Mouse (Mus musculus): ENCODE results near the gene Scnn1g. TPM values are rescaled to one million over a fixed set of nuclear protein-coding genes. Genes with fewer than 3 reads are reported as not detected.

Scnn1g gene
- total and polyA plus RNA-seq, 3 experiments = not detected

DNA sequence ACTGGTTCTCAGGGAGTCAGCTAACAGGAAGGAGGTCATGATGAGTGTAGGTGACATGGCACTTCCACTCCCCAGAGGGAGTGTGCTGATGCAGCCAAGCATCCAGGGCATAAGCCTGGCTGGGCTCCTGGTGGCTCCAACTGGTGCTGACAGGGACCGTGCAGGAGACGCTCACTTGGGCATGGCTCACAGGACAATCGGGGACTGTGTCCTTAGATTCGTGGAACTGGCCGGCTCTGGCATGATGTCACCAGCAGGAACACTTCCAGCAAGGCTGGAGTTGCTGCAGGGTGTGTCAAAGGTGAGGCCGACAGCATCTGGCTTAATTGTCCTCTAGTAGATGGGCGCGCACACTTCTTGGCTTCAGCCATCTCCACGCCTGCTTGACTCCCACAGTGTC lies 34.7 kb downstream of the Scnn1g start:
- H3K79me2 ChIP-seq (ENCODE audit: control insufficient read depth, insufficient read depth, low read length, poor library complexity) = no peaks in the 10 kb centered on the region
- no peaks in the 10 kb centered on the region for H3K9me3 ChIP-seq (replicated peaks; ENCODE audit: insufficient read depth, low read length)
- no peaks in the 10 kb centered on the region for H3K36me3 ChIP-seq (ENCODE audit: control insufficient read depth in 1 of 2, insufficient read depth in 2 of 2, low read length in 2 of 2)
- no peak for DNase-seq (ENCODE audit: low read depth, low spot score)
- H3K4me3 ChIP-seq (ENCODE audit: control insufficient read depth in 1 of 2, insufficient read depth in 1 of 2, low read depth in 2 of 2, low read length in 2 of 2) = no peak overlapping the region
- H3K27me3 ChIP-seq (ENCODE audit: control insufficient read depth in 1 of 2, insufficient read depth in 2 of 2, low read length in 2 of 2) = no peaks in the 10 kb centered on the region
- H3K27ac ChIP-seq (ENCODE audit: control insufficient read depth, low read depth, low read length) = no peak overlapping the region
- TF ChIP-seq RCOR1 (IDR thresholded peaks at IDR 0.05; ENCODE audit: low read depth, low read length) (no peak), USF1 (IDR thresholded peaks at IDR 0.05; ENCODE audit: low read depth, low read length) (no peak), MYC (IDR thresholded peaks at IDR 0.05; ENCODE audit: low read depth, low read length) (no peak)
- no peaks in the 10 kb centered on the region for H3K4me1 ChIP-seq (ENCODE audit: control insufficient read depth in 1 of 2, insufficient read depth in 2 of 2, low read length in 2 of 2)
- no peak overlapping the region for H3K9ac ChIP-seq (ENCODE audit: control insufficient read depth, low read depth, low read length, poor library complexity, severe bottlenecking)

DNA sequence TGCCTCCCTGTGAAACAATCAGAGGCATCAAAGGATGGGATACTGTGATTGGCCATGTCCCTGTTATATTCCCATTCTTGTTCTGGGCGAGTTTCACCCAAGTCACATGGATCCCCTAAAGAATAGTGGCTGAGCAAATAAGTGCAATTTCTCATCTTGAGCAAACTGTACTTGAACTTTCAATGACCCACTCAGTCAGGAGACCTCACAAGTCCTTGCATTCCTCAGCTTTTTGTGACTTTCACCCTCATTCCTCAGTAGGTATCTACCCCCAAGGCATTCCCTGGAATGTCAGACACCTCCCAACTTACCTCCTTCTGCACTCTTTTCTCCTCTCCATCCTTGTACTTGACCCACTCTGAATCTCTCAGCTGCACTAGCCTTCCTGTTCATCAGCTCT lies 44.3 kb downstream of the Scnn1g start:
- H3K9me3 ChIP-seq (replicated peaks; ENCODE audit: insufficient read depth, low read length) = no peaks in the 10 kb centered on the region
- H3K4me3 ChIP-seq (ENCODE audit: control insufficient read depth in 1 of 2, insufficient read depth in 1 of 2, low read depth in 2 of 2, low read length in 2 of 2) = no peak overlapping the region
- no peak for DNase-seq (ENCODE audit: low read depth, low spot score)
- no peak overlapping the region for H3K27ac ChIP-seq (ENCODE audit: control insufficient read depth, low read depth, low read length)
- H3K27me3 ChIP-seq (ENCODE audit: control insufficient read depth in 1 of 2, insufficient read depth in 2 of 2, low read length in 2 of 2) = no peaks in the 10 kb centered on the region; a peak in 1 of 4 replicates
- H3K4me1 ChIP-seq (ENCODE audit: control insufficient read depth in 1 of 2, insufficient read depth in 2 of 2, low read length in 2 of 2) = no peaks in the 10 kb centered on the region
- no peak overlapping the region for H3K9ac ChIP-seq (ENCODE audit: control insufficient read depth, low read depth, low read length, poor library complexity, severe bottlenecking)
- TF ChIP-seq TBP (IDR thresholded peaks at IDR 0.05; ENCODE audit: low read depth, low read length) = no peak
- TF ChIP-seq NRF1 (IDR thresholded peaks at IDR 0.05; ENCODE audit: insufficient read depth, low read depth, low read length, poor library complexity, severe bottlenecking) = no peak
- no peak for TF ChIP-seq HCFC1 (IDR thresholded peaks at IDR 0.05; ENCODE audit: low read depth, low read length)
- no peak for TF ChIP-seq MXI1 (IDR thresholded peaks at IDR 0.05; ENCODE audit: low read depth, low read length)
- TF ChIP-seq RCOR1 (IDR thresholded peaks at IDR 0.05; ENCODE audit: low read depth, low read length) = no peak
- TF ChIP-seq MEF2A (IDR thresholded peaks at IDR 0.05; ENCODE audit: extremely low read depth, insufficient replicate concordance, low read depth, low read length, poor library complexity, severe bottlenecking) = no peak
- no peak for TF ChIP-seq USF2 (IDR thresholded peaks at IDR 0.05; ENCODE audit: borderline replicate concordance in 1 of 2, insufficient read depth in 1 of 2, low read depth in 1 of 2, low read length in 2 of 2)
- no peak for TF ChIP-seq JUND (IDR thresholded peaks at IDR 0.05; ENCODE audit: low read depth, low read length)
- no peak for TF ChIP-seq SIN3A (IDR thresholded peaks at IDR 0.05; ENCODE audit: low read length)
- no peak for TF ChIP-seq UBTF (IDR thresholded peaks at IDR 0.05; ENCODE audit: borderline replicate concordance, insufficient read depth, low read depth, low read length)
- TF ChIP-seq TAL1 (IDR thresholded peaks at IDR 0.05; ENCODE audit: low read length) = no peak
- TF ChIP-seq POLR2A (IDR thresholded peaks at IDR 0.05; ENCODE audit: control insufficient read depth in 1 of 2, insufficient read depth in 1 of 2, low read depth in 1 of 2, low read length in 2 of 2, poor library complexity in 1 of 2) = no peak
- no peaks in the 10 kb centered on the region for H3K79me2 ChIP-seq (ENCODE audit: control insufficient read depth, insufficient read depth, low read length, poor library complexity)
- no peaks in the 10 kb centered on the region for H3K36me3 ChIP-seq (ENCODE audit: control insufficient read depth in 1 of 2, insufficient read depth in 2 of 2, low read length in 2 of 2)

DNA sequence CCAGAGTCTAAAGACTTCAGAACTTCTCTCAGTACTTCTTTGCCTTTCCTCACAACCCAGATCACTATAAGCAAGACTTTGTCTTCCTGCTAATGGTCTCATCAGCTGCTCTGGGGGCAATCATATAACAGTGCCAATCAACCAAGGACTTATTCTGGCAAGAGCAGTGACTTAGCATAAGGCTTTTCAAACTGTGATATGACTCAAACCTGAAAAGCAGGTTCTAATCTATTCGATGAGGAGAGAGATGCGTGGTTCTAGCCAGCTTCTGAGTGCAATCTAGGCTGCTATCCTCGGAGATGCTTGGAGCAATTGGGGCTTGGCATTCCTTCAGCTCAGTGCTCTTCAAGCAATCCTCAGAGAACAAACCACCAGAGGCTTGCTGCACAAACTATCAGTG lies 44.7 kb downstream of the Scnn1g start:
- no peak for DNase-seq (ENCODE audit: low read depth, low spot score)
- H3K27ac ChIP-seq (ENCODE audit: control insufficient read depth, low read depth, low read length) = no peak overlapping the region
- H3K9ac ChIP-seq (ENCODE audit: control insufficient read depth, low read depth, low read length, poor library complexity, severe bottlenecking) = no peak overlapping the region
- no peaks in the 10 kb centered on the region for H3K79me2 ChIP-seq (ENCODE audit: control insufficient read depth, insufficient read depth, low read length, poor library complexity)
- no peaks in the 10 kb centered on the region for H3K4me1 ChIP-seq (ENCODE audit: control insufficient read depth in 1 of 2, insufficient read depth in 2 of 2, low read length in 2 of 2)
- no peaks in the 10 kb centered on the region for H3K9me3 ChIP-seq (replicated peaks; ENCODE audit: insufficient read depth, low read length)
- H3K36me3 ChIP-seq (ENCODE audit: control insufficient read depth in 1 of 2, insufficient read depth in 2 of 2, low read length in 2 of 2) = no peaks in the 10 kb centered on the region
- no peaks in the 10 kb centered on the region; a peak in 1 of 4 replicates for H3K27me3 ChIP-seq (ENCODE audit: control insufficient read depth in 1 of 2, insufficient read depth in 2 of 2, low read length in 2 of 2)
- no peak overlapping the region for H3K4me3 ChIP-seq (ENCODE audit: control insufficient read depth in 1 of 2, insufficient read depth in 1 of 2, low read depth in 2 of 2, low read length in 2 of 2)
- TF ChIP-seq ZMIZ1 (IDR thresholded peaks at IDR 0.05; ENCODE audit: low read depth, low read length) = no peak
- no peak for TF ChIP-seq NRF1 (IDR thresholded peaks at IDR 0.05; ENCODE audit: insufficient read depth, low read depth, low read length, poor library complexity, severe bottlenecking)
- TF ChIP-seq USF1 (IDR thresholded peaks at IDR 0.05; ENCODE audit: low read depth, low read length) = no peak
- no peak for TF ChIP-seq ELF1 (IDR thresholded peaks at IDR 0.05; ENCODE audit: low read depth, low read length)
- no peak for TF ChIP-seq MAFK (IDR thresholded peaks at IDR 0.05; ENCODE audit: borderline replicate concordance, low read depth, low read length)
- no peak for TF ChIP-seq ZC3H11A (IDR thresholded peaks at IDR 0.05; ENCODE audit: low read depth, low read length)
- TF ChIP-seq KAT2A (conservative IDR thresholded peaks at IDR 0.05; ENCODE audit: low read depth, low read length) = no peak
- TF ChIP-seq ZNF384 (IDR thresholded peaks at IDR 0.05; ENCODE audit: low read depth, low read length) = no peak
- no peak for TF ChIP-seq CHD1 (IDR thresholded peaks at IDR 0.05; ENCODE audit: low read depth, low read length)
- no peak for TF ChIP-seq MXI1 (IDR thresholded peaks at IDR 0.05; ENCODE audit: low read depth, low read length)
- TF ChIP-seq TCF12 (IDR thresholded peaks at IDR 0.05; ENCODE audit: low read depth, low read length) = no peak
- TF ChIP-seq TBP (IDR thresholded peaks at IDR 0.05; ENCODE audit: low read depth, low read length) = no peak
- no peak for TF ChIP-seq RAD21 (IDR thresholded peaks at IDR 0.05; ENCODE audit: low read depth, low read length)
